9 mouse cellular contexts compared by ENCODE assay signal in genomic region chr15:95848493-95849064, GRCm38 (mm10). TPM values are rescaled to one million over a fixed set of nuclear protein-coding genes. Genes with fewer than 3 reads are reported as not detected.
DNase-seq lines count a peak whose midpoint lies in the region; ATAC-seq lines count a peak whose summit lies in the region.
"Had no signal": no experiment of that assay in that cellular context is flagged by ENCODE, and none has a peak within 500 bp of the region (broad histone marks: within the 10 kb centered on the region; RNA-seq: fewer than 3 reads in every experiment).

No protein-coding gene starts in this region.

- H3K27ac ChIP-seq in liver, embryonic 13.5 days: no peak overlapping the region
- H3K27ac ChIP-seq in liver, embryonic 12.5 days: no peak overlapping the region
- H3K27ac ChIP-seq in kidney, embryonic 16.5 days (ENCODE audit: low read length): peak overlapping the region; percentile 84
- no peak overlapping the region for H3K27ac ChIP-seq in forebrain, embryonic 15.5 days (replicated peaks)

- ATAC-seq in liver, embryonic 13.5 days (ENCODE audit: low read depth): peak; percentile 45; the same call in 1 of the 2 replicates
- ATAC-seq in liver, embryonic 12.5 days: no peak
- ATAC-seq in kidney, embryonic 16.5 days (ENCODE audit: low FRiP score, low TSS enrichment): peak; percentile 55; the same call in 1 of the 2 replicates
- ATAC-seq in forebrain, embryonic 15.5 days (replicated peaks): no peak

- no peak for DNase-seq in liver, embryonic 13.5 days
- peak; percentile 46 for DNase-seq in adrenal gland, postnatal 25 days
- peak; percentile 63 for DNase-seq in spleen, adult 12 weeks (ENCODE audit: low spot score)
- no peak for DNase-seq in heart, adult 9 months (ENCODE audit: low spot score in 2 of 2)
- no peak for DNase-seq in frontal cortex, postnatal 25 days (ENCODE audit: low spot score in 2 of 2)
- DNase-seq: layer of hippocampus, adult 9-11 months had no signal

- no peaks in the 10 kb centered on the region for H3K27me3 ChIP-seq in liver, embryonic 13.5 days
- H3K27me3 ChIP-seq in liver, embryonic 12.5 days (replicated peaks): no peaks in the 10 kb centered on the region
- H3K27me3 ChIP-seq in kidney, embryonic 16.5 days (ENCODE audit: insufficient read depth, low read length): no peaks in the 10 kb centered on the region
- H3K27me3 ChIP-seq in forebrain, embryonic 15.5 days: no peaks in the 10 kb centered on the region

- no peak overlapping the region for H3K9ac ChIP-seq in liver, embryonic 13.5 days
- no peak overlapping the region for H3K9ac ChIP-seq in liver, embryonic 12.5 days
- no peak overlapping the region for H3K9ac ChIP-seq in kidney, embryonic 16.5 days (replicated peaks; ENCODE audit: low read length)
- no peak overlapping the region for H3K9ac ChIP-seq in forebrain, embryonic 15.5 days (replicated peaks)

- no peaks in the 10 kb centered on the region for H3K9me3 ChIP-seq in liver, embryonic 13.5 days (replicated peaks)
- H3K9me3 ChIP-seq in liver, embryonic 12.5 days (replicated peaks): no peaks in the 10 kb centered on the region
- no peaks in the 10 kb centered on the region for H3K9me3 ChIP-seq in kidney, embryonic 16.5 days (ENCODE audit: low read length)
- H3K9me3 ChIP-seq in forebrain, embryonic 15.5 days: no peaks in the 10 kb centered on the region

- peaks cover 42% of the 10 kb centered on the region for H3K4me1 ChIP-seq in liver, embryonic 13.5 days (replicated peaks)
- peaks cover 40% of the 10 kb centered on the region for H3K4me1 ChIP-seq in liver, embryonic 12.5 days
- H3K4me1 ChIP-seq in kidney, embryonic 16.5 days (ENCODE audit: insufficient read depth, low read length): peaks cover 59% of the 10 kb centered on the region
- no peaks in the 10 kb centered on the region; the same call in 1 of the 2 replicates for H3K4me1 ChIP-seq in forebrain, embryonic 15.5 days

- no peak overlapping the region for H3K4me2 ChIP-seq in liver, embryonic 13.5 days
- H3K4me2 ChIP-seq in liver, embryonic 12.5 days: no peak overlapping the region
- H3K4me2 ChIP-seq in kidney, embryonic 16.5 days (replicated peaks; ENCODE audit: low read depth, low read length): peak overlapping the region; percentile 13; the same call in 1 of the 2 replicates
- H3K4me2 ChIP-seq in forebrain, embryonic 15.5 days (replicated peaks): no peak overlapping the region

- H3K36me3 ChIP-seq in liver, embryonic 13.5 days: no peaks in the 10 kb centered on the region
- H3K36me3 ChIP-seq in liver, embryonic 12.5 days: no peaks in the 10 kb centered on the region
- H3K36me3 ChIP-seq in kidney, embryonic 16.5 days (ENCODE audit: insufficient read depth, low read length): no peaks in the 10 kb centered on the region
- no peaks in the 10 kb centered on the region for H3K36me3 ChIP-seq in forebrain, embryonic 15.5 days

- WGBS in liver, embryonic 13.5 days (ENCODE audit: insufficient replicate concordance): 58% methylated on average over 6 of the region's 6 CpGs
- 67% methylated on average over 6 of the region's 6 CpGs for WGBS in liver, embryonic 12.5 days (ENCODE audit: insufficient replicate concordance)
- WGBS in kidney, embryonic 16.5 days: 54% methylated on average over 6 of the region's 6 CpGs
- 59% methylated on average over 6 of the region's 6 CpGs for WGBS in forebrain, embryonic 15.5 days

- no peak overlapping the region for H3K4me3 ChIP-seq in liver, embryonic 13.5 days (replicated peaks)
- H3K4me3 ChIP-seq in liver, embryonic 12.5 days: no peak overlapping the region
- no peak overlapping the region for H3K4me3 ChIP-seq in kidney, embryonic 16.5 days (ENCODE audit: low read length)
- no peak overlapping the region for H3K4me3 ChIP-seq in forebrain, embryonic 15.5 days

RNA-seq across cellular contexts. Expression of gene Ano6, which starts 57.9 kb away (rescaled TPM):
- 7.8 and 10.6 TPM in 2 replicates for polyA plus RNA-seq in liver, embryonic 13.5 days (2015; fragmentation: Nextera tagmentation; extraction: Ambion mirVana)
- polyA plus RNA-seq in liver, embryonic 12.5 days (2016; fragmentation: Nextera tagmentation; extraction: Ambion mirVana): 14.7 and 14.8 TPM in 2 replicates
- 75.2 and 75.4 TPM in 2 replicates for total RNA-seq in adrenal gland, postnatal 25 days (2021)
- 54.4 and 67.2 TPM in 2 replicates for polyA plus RNA-seq in kidney, embryonic 16.5 days (2015; fragmentation: Nextera tagmentation; extraction: Ambion mirVana)
- polyA plus RNA-seq in forebrain, embryonic 15.5 days (2015; fragmentation: Nextera tagmentation; extraction: Ambion mirVana): 22.1 and 22.4 TPM in 2 replicates

Comparison
In these comparisons a context has a peak if more than half of its experiments do, and no peak if none do; other contexts are left out.
1. ATAC-seq: peak in liver, embryonic 13.5 days (single experiment) and kidney, embryonic 16.5 days (single experiment); none in liver, embryonic 12.5 days (single experiment) and forebrain, embryonic 15.5 days (single experiment).
2. DNase-seq: peak in adrenal gland, postnatal 25 days (single experiment) and spleen, adult 12 weeks (single experiment); none in liver, embryonic 13.5 days (single experiment), heart, adult 9 months (0 of 2) and frontal cortex, postnatal 25 days (0 of 2).